Mouse (Mus musculus) CH12.LX (cell line): ENCODE results near the gene Ralgps2. TPM values are rescaled to one million over a fixed set of nuclear protein-coding genes. Genes with fewer than 3 reads are reported as not detected.
A peak's percentile ranks its signal among the peaks of the same experiment; 100 is the strongest.

Source experiments
- DNase-seq: peaks from one replicate; pipeline ENCODE4 v3.0.0-alpha.2; 2013; ENCODE audit errors: extremely low read depth
- H3K27ac ChIP-seq: 2 replicates; pipeline ENCODE4 v1.5.1; 2012; ENCODE audit warnings: low read depth, mild to moderate bottlenecking, control low read depth, moderate library complexity; ENCODE audit not compliant: insufficient read depth
- H3K27me3 ChIP-seq: replicated peaks from 2 replicates; pipeline ENCODE3; 2012; ENCODE audit warnings: inconsistent platforms
- H3K36me3 ChIP-seq, 2 experiments: replicated peaks in 1 of 2; 2 replicates each; pipeline versions ENCODE3 to v1.6.1; 2012; ENCODE audit warnings: inconsistent platforms in 1 of 2, low read length in 1 of 2, mild to moderate bottlenecking in 1 of 2, mixed read lengths in 1 of 2, moderate library complexity in 1 of 2; ENCODE audit not compliant: control insufficient read depth in 1 of 2, insufficient read depth in 1 of 2
- H3K4me1 ChIP-seq, 2 experiments: 2 replicates each; pipeline ENCODE4 v1.6.1; 2012; ENCODE audit warnings: inconsistent platforms in 1 of 2, moderate library complexity in 1 of 2; ENCODE audit not compliant: insufficient read depth in 2 of 2, control insufficient read depth in 1 of 2
- H3K4me2 ChIP-seq: 2 replicates; pipeline ENCODE4 v1.6.1; 2012; ENCODE audit warnings: low read depth, mild to moderate bottlenecking, control low read depth; ENCODE audit not compliant: poor library complexity, insufficient read depth, severe bottlenecking
- H3K4me3 ChIP-seq, 3 experiments: fragments of 150-350 bp in 1 of 3; sonication (generic) in 1 of 3; replicated peaks in 1 of 3; 2 replicates each; pipeline versions ENCODE3 to v1.5.1; 2011 to 2012; ENCODE audit warnings: low read depth in 2 of 3, low read length in 2 of 3, mild to moderate bottlenecking in 2 of 3, moderate library complexity in 2 of 3, control low read depth in 1 of 3, improper control_type of control experiment in 1 of 3, inconsistent platforms in 1 of 3, mixed read lengths in 1 of 3; ENCODE audit not compliant: poor library complexity in 1 of 3
- H3K79me2 ChIP-seq: replicated peaks from 2 replicates; pipeline ENCODE4 v1.6.1; 2012; ENCODE audit warnings: mild to moderate bottlenecking, moderate library complexity; ENCODE audit not compliant: control insufficient read depth, poor library complexity, insufficient read depth, severe bottlenecking; ENCODE audit errors: extremely low read depth
- H3K9ac ChIP-seq: 2 replicates; pipeline ENCODE4 v1.6.1; 2012; ENCODE audit warnings: low read depth, mild to moderate bottlenecking, control low read depth, moderate library complexity; ENCODE audit not compliant: insufficient read depth
- H3K9me3 ChIP-seq: replicated peaks from 2 replicates; pipeline ENCODE3; 2012; ENCODE audit warnings: low read length, inconsistent platforms, mixed read lengths
- BHLHE40 ChIP-seq: IDR thresholded peaks from 2 replicates; pipeline ENCODE4 v1.6.1; 2011; ENCODE audit warnings: mild to moderate bottlenecking, low read depth, low read length, improper control_type of control experiment
- CHD2 ChIP-seq: IDR thresholded peaks from 2 replicates; pipeline ENCODE4 v1.6.1; 2011; ENCODE audit warnings: low read length, improper control_type of control experiment
- CTCF ChIP-seq, 2 experiments: IDR thresholded peaks in 1 of 2; conservative IDR thresholded peaks in 1 of 2; 2 replicates each; pipeline ENCODE4 v1.5.1; 2011 to 2012; ENCODE audit warnings: low read depth in 2 of 2, low read length in 2 of 2, improper control_type of control experiment in 1 of 2, inconsistent platforms in 1 of 2, mild to moderate bottlenecking in 1 of 2, moderate library complexity in 1 of 2
- E2F4 ChIP-seq: IDR thresholded peaks from 2 replicates; pipeline ENCODE4 v1.6.1; 2011; ENCODE audit warnings: low read depth, low read length, improper control_type of control experiment; ENCODE audit not compliant: insufficient replicate concordance
- GABPA ChIP-seq: IDR thresholded peaks from 2 replicates; pipeline ENCODE4 v1.6.1; 2012; ENCODE audit warnings: low read depth, low read length, improper control_type of control experiment, inconsistent platforms; ENCODE audit not compliant: insufficient replicate concordance
- HCFC1 ChIP-seq: IDR thresholded peaks from 2 replicates; pipeline ENCODE4 v1.6.1; 2012; ENCODE audit warnings: low read depth, mild to moderate bottlenecking, inconsistent platforms, low read length, improper control_type of control experiment
- IRF4 ChIP-seq: IDR thresholded peaks from 2 replicates; pipeline ENCODE4 v1.6.1; 2014; ENCODE audit warnings: low read depth, mild to moderate bottlenecking, inconsistent platforms, low read length, improper control_type of control experiment
- JUN ChIP-seq: IDR thresholded peaks from 2 replicates; pipeline ENCODE4 v1.6.1; 2011; ENCODE audit warnings: low read depth, mild to moderate bottlenecking, low read length, improper control_type of control experiment, moderate library complexity; ENCODE audit not compliant: insufficient read depth
- JUND ChIP-seq: conservative IDR thresholded peaks from 2 replicates; pipeline ENCODE4 v1.6.1; 2011; ENCODE audit warnings: low read depth, low read length, improper control_type of control experiment
- KAT2A ChIP-seq: IDR thresholded peaks from 2 replicates; pipeline ENCODE4 v1.6.1; 2012; ENCODE audit warnings: low read length, improper control_type of control experiment, inconsistent platforms; ENCODE audit not compliant: insufficient replicate concordance
- MAFK ChIP-seq: IDR thresholded peaks from 2 replicates; pipeline ENCODE4 v1.6.1; 2011; ENCODE audit warnings: low read length, improper control_type of control experiment; ENCODE audit not compliant: insufficient replicate concordance
- MXI1 ChIP-seq: IDR thresholded peaks from 2 replicates; pipeline ENCODE4 v1.6.1; 2011; ENCODE audit warnings: mild to moderate bottlenecking, low read depth, low read length, improper control_type of control experiment
- NELFE ChIP-seq: IDR thresholded peaks from 2 replicates; pipeline ENCODE4 v1.6.1; 2011; ENCODE audit warnings: low read depth, low read length, improper control_type of control experiment
- POLR2A ChIP-seq: IDR thresholded peaks from 2 replicates; pipeline ENCODE4 v1.6.1; 2011; ENCODE audit warnings: low read depth, mild to moderate bottlenecking, improper control_type of control experiment, low read length
- RAD21 ChIP-seq: IDR thresholded peaks from 2 replicates; pipeline ENCODE4 v1.6.1; 2011; ENCODE audit warnings: low read depth, mild to moderate bottlenecking, low read length, improper control_type of control experiment, moderate library complexity
- RCOR1 ChIP-seq: conservative IDR thresholded peaks from 2 replicates; pipeline ENCODE4 v1.6.1; 2012; ENCODE audit warnings: low read depth, mild to moderate bottlenecking, inconsistent platforms, low read length, improper control_type of control experiment
- SIN3A ChIP-seq: IDR thresholded peaks from 2 replicates; pipeline ENCODE4 v1.6.1; 2012; ENCODE audit warnings: low read length, improper control_type of control experiment, inconsistent platforms
- TCF12 ChIP-seq: IDR thresholded peaks from 2 replicates; pipeline ENCODE4 v1.6.1; 2014; ENCODE audit warnings: low read depth, mild to moderate bottlenecking, inconsistent platforms, low read length, improper control_type of control experiment
- UBTF ChIP-seq: IDR thresholded peaks from 2 replicates; pipeline ENCODE4 v1.6.1; 2012; ENCODE audit warnings: low read depth, mild to moderate bottlenecking, inconsistent platforms, low read length, improper control_type of control experiment, moderate library complexity
- USF1 ChIP-seq: IDR thresholded peaks from 2 replicates; pipeline ENCODE4 v1.6.1; 2014; ENCODE audit warnings: low read depth, mild to moderate bottlenecking, inconsistent platforms, low read length, improper control_type of control experiment
- USF2 ChIP-seq: conservative IDR thresholded peaks from 2 replicates; pipeline ENCODE4 v1.6.1; 2011; ENCODE audit warnings: low read depth, low read length, improper control_type of control experiment
- ZC3H11A ChIP-seq: IDR thresholded peaks from 2 replicates; pipeline ENCODE4 v1.6.1; 2012; ENCODE audit warnings: low read depth, mild to moderate bottlenecking, inconsistent platforms, low read length, improper control_type of control experiment
- ZMIZ1 ChIP-seq: IDR thresholded peaks from 2 replicates; pipeline ENCODE4 v1.6.1; 2012; ENCODE audit warnings: low read depth, mild to moderate bottlenecking, inconsistent platforms, low read length, improper control_type of control experiment
- ZNF384 ChIP-seq: IDR thresholded peaks from 2 replicates; pipeline ENCODE4 v1.6.1; 2012; ENCODE audit warnings: low read depth, low read length, improper control_type of control experiment, inconsistent platforms
- dilution Hi-C: fragments of 300-500 bp; cut with MboI; formaldehyde crosslinking; loops from 2 replicates; pipeline ENCODE4 v1.14.3; 2020; ENCODE audit warnings: low sequenced_read_pairs; ENCODE audit not compliant: extremely low pct_unique_long_range_greater_than_20kb, extremely low pct_ligation_motif_present
- in situ Hi-C: fragments of 300-500 bp; cut with MboI; formaldehyde crosslinking; loops from 3 replicates; pipeline ENCODE4 v1.14.3; 2019; ENCODE audit warnings: low sequenced_read_pairs, low pct_ligation_motif_present, low pct_unique_long_range_greater_than_20kb, mixed read lengths
- polyA plus RNA-seq: library from polyadenylated mRNA; unstranded; fragments of >175 nt; gene quantifications from 2 replicates; pipeline ENCODE4 v1.2.1, GENCODE M21; 2012; ENCODE audit warnings: low read depth; ENCODE audit not compliant: insufficient read length
- total RNA-seq, 2 experiments: library from RNA; depleted of rRNA; stranded (reverse); fragments of 300-350 nt in 1 of 2; fragments of >200 nt in 1 of 2; gene quantifications; 2 replicates each; pipeline ENCODE4 v1.2.3; 2012 to 2014

Ralgps2 gene
- total and polyA plus RNA-seq, 3 experiments: 65.1 to 149 (median 133) TPM

DNA sequence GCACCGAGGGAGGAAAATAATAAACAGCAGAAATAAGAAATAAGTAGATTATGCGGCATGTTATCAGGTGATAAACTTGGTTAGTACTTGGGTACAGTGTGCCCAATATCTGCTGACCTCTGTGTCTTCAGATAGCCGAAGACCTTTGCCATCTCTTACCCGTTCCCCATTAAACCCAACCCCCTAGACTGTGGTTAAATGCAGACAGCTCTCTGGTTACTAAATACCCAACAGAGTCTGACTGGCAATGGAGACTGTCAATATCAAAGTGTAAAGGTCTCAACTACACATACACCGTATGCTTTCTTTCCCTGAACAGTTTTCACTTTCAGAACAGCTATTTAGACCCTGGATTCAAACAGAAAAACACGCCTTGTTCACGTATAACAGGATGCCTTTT is 39.2 kb upstream of the Ralgps2 start:
- Histone ChIP-seq H3K9me3 (no peaks in the 10 kb centered on the region), H3K4me3 (no peak overlapping the region), H3K27me3 (no peaks in the 10 kb centered on the region), H3K36me3 (no peaks in the 10 kb centered on the region), H3K79me2 (no peaks in the 10 kb centered on the region), H3K27ac (no peak overlapping the region), H3K4me2 (0 out of 2 replicates have a peak overlapping the region, but pooled peaks have one; percentile 47), H3K9ac (no peak overlapping the region), H3K4me1 (peaks cover 6 to 7% of the 10 kb centered on the region in 2 experiments; a peak in 2 of 4 replicates)
- in situ Hi-C loops (no loop called here), dilution Hi-C loops (no loop called here)
- DNase-seq: no peak
- TF ChIP-seq ZC3H11A: no peak
- TF ChIP-seq USF2: no peak
- TF ChIP-seq MAFK: no peak
- no peak for TF ChIP-seq RCOR1
- TF ChIP-seq MXI1: no peak
- no peak for TF ChIP-seq SIN3A
- no peak for TF ChIP-seq BHLHE40
- TF ChIP-seq ZNF384: no peak
- no peak for TF ChIP-seq GABPA

GRCm38 (mm10) chr1:156973857-156974256 is 34.4 kb upstream of the Ralgps2 start:
- H3K4me1 ChIP-seq: peaks cover 3% of the 10 kb centered on the region in 2 experiments; a peak in 3 of 4 replicates
- no peak for DNase-seq

More at GRCm38 (mm10) chr1:156973857-156974256, 34.4 kb upstream of the Ralgps2 start:
- Histone ChIP-seq H3K79me2 (no peaks in the 10 kb centered on the region), H3K9ac (no peak overlapping the region), H3K27me3 (no peaks in the 10 kb centered on the region), H3K36me3 (no peaks in the 10 kb centered on the region), H3K27ac (no peak overlapping the region), H3K4me3 (no peak overlapping the region), H3K9me3 (no peaks in the 10 kb centered on the region), H3K4me2 (no peak overlapping the region)
- no peak for TF ChIP-seq POLR2A
- no peak for TF ChIP-seq USF2
- TF ChIP-seq MAFK: no peak
- TF ChIP-seq ZMIZ1: no peak
- TF ChIP-seq HCFC1: no peak
- TF ChIP-seq KAT2A: no peak
- no peak for TF ChIP-seq E2F4
- no peak for TF ChIP-seq CHD2
- no peak for TF ChIP-seq RAD21
- TF ChIP-seq NELFE: no peak
- TF ChIP-seq GABPA: no peak
- TF ChIP-seq CTCF (conservative IDR thresholded peaks at IDR 0.05 in 1 of 2, IDR thresholded peaks at IDR 0.05 in 1 of 2; ENCODE audit: low read depth in 2 of 2, low read length in 2 of 2): no peak
- no peak for TF ChIP-seq JUND
- no peak for TF ChIP-seq USF1
- no peak for TF ChIP-seq TCF12
- no peak for TF ChIP-seq IRF4
- no peak for TF ChIP-seq JUN
- no peak for TF ChIP-seq UBTF
- dilution Hi-C loops: no loop called here
- in situ Hi-C loops: no loop called here
